Mouse (Mus musculus) neural tube, embryonic 14.5 days (tissue): ENCODE results near the gene 3110082I17Rik. TPM values are rescaled to one million over a fixed set of nuclear protein-coding genes. Genes with fewer than 3 reads are reported as not detected.

Source experiments
- ATAC-seq: fragments of 200-750 bp; cut with Nextera tagmentation; 2 replicates; pipeline ENCODE4 v1.8.0; 2017; ENCODE audit warnings: low read depth, mild to moderate bottlenecking, moderate TSS enrichment, moderate library complexity
- H3K27ac ChIP-seq: fragments of 300-500 bp; sonication (generic); 2 replicates; pipeline ENCODE4 v1.5.1; 2014; ENCODE audit warnings: low read depth, mild to moderate bottlenecking, control low read depth, low read length, moderate library complexity, mixed read lengths
- H3K27me3 ChIP-seq: fragments of 300-500 bp; sonication (generic); 2 replicates; pipeline ENCODE4 v1.6.1; 2014; ENCODE audit warnings: low read length; ENCODE audit not compliant: control insufficient read depth, insufficient read depth
- H3K36me3 ChIP-seq: fragments of 300-500 bp; sonication (generic); 2 replicates; pipeline ENCODE4 v1.6.1; 2014; ENCODE audit warnings: low read length, mixed read lengths; ENCODE audit not compliant: control insufficient read depth, insufficient read depth
- H3K4me1 ChIP-seq: fragments of 300-500 bp; sonication (generic); 2 replicates; pipeline ENCODE4 v1.6.1; 2014; ENCODE audit warnings: low read length; ENCODE audit not compliant: control insufficient read depth, insufficient read depth
- H3K4me2 ChIP-seq: fragments of 300-500 bp; sonication (generic); 2 replicates; pipeline ENCODE4 v1.6.1; 2014; ENCODE audit warnings: mild to moderate bottlenecking, low read depth, low read length, control low read depth
- H3K4me3 ChIP-seq: fragments of 300-500 bp; sonication (generic); 2 replicates; pipeline ENCODE4 v1.5.1; 2014; ENCODE audit warnings: low read depth, low read length, control low read depth, mixed read lengths
- H3K9ac ChIP-seq: fragments of 300-500 bp; sonication (generic); replicated peaks from 2 replicates; pipeline ENCODE4 v1.6.1; 2014; ENCODE audit warnings: low read depth, mild to moderate bottlenecking, control low read depth, low read length, mixed read lengths
- H3K9me3 ChIP-seq: fragments of 300-500 bp; sonication (generic); 2 replicates; pipeline ENCODE4 v1.6.1; 2016; ENCODE audit warnings: low read length; ENCODE audit not compliant: control insufficient read depth
- WGBS: fragments of 180-500 bp; shearing (Covaris S2); extraction: QIAGEN DNeasy Blood & Tissue Kit; methylation state at CpG from one replicate; pipeline ENCODE4 v1.1.7; 2014; 5-methylcytosine and 5-hydroxymethylcytosine counted together
- polyA plus RNA-seq: library from polyadenylated mRNA; unstranded; fragments of >200 nt; fragmentation: Nextera tagmentation; extraction: Ambion mirVana; gene quantifications from 2 replicates; pipeline ENCODE4 v1.2.1, GENCODE M21; 2014

3110082I17Rik gene
- polyA plus RNA-seq, 1 experiment from 2014 or later, result 11.7 TPM

DNA sequence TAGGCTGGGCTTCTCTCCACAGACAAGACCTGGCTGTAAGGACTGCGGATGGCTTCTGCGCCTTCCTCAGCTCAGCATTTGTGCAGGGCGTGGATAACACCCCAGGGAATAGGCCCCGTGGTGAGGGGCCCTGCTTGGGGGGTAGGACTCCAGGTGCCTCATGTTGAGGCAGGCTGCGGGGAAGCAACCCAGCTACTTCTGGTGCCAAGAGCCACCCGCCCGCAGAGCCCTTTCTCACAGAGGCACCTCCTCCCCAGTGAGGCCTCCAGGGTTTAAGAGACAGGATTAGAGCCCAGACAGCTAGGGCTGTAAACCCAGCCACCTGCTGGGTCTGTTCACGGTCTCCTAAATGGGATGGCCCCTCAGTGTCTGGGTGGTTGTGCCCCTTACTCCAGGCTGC, 108.7 kb downstream of the 3110082I17Rik start:
- ATAC-seq, result no peak
- H3K27ac ChIP-seq, result no peak overlapping the region
- no peaks in the 10 kb centered on the region for H3K27me3 ChIP-seq
- 35% methylated on average over 8 of the region's 8 CpGs for WGBS
- no peak overlapping the region for H3K4me3 ChIP-seq
- no peaks in the 10 kb centered on the region for H3K36me3 ChIP-seq
- H3K4me1 ChIP-seq, result no peaks in the 10 kb centered on the region
- H3K9me3 ChIP-seq, result no peaks in the 10 kb centered on the region
- no peak overlapping the region for H3K4me2 ChIP-seq
- no peak overlapping the region for H3K9ac ChIP-seq

DNA sequence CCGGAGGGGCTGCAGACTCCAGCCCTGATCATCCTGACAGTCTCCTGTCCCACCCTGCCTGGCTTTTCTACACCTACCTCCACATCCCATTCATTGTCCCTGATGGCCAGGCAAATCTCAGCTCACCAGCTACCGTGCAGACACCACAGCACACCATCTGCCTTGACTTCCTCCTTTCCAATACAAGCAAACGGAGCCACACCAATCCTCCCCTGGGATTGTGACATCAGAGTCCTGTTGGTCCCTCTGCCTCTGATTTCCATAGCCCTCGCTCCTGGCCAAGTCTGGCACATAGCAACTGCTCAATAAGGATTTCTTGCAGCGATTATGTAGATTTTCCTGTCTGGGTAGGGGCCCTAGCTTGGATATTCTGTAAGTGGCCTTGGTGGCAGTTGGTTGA, 109.2 kb downstream of the 3110082I17Rik start, which contains the start of gene Cox19:
TSS of gene Cox19 (minus strand) at position 285 of the 400 bp plus-strand sequence.
- Histone ChIP-seq H3K4me3 (no peak within 1 kb of the TSS), H3K27me3 (no peaks in the 10 kb centered on the region), H3K27ac (no peak within 1 kb of the TSS), H3K36me3 (no peaks in the 10 kb centered on the region), H3K4me1 (no peaks in the 10 kb centered on the region), H3K9me3 (no peaks in the 10 kb centered on the region), H3K9ac (no peak within 1 kb of the TSS), H3K4me2 (no peak within 1 kb of the TSS)
- WGBS, result 58% methylated on average over 5 of the region's 5 CpGs
- no peak for ATAC-seq

DNA sequence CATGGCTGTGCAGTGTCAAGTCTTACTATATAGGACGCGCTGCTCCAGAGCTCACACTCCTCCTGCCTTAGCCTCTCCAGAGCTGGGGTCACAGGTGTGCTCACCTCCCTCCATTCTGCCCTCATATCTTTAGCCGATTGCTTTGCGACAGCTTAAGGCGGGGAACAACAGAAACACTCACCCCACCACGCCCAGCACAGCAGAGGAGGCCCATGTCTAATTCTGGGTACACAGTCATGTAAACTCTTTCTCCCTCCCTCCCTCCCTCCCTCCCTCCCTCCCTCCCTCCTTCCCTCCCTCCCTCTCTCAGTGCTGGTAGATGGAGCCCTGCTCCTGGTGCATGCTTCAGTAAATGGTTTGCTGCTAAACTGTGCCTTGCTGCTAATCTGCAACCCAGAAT, 110.6 kb downstream of the 3110082I17Rik start:
- no peaks in the 10 kb centered on the region for H3K9me3 ChIP-seq
- no peaks in the 10 kb centered on the region for H3K36me3 ChIP-seq
- no peak overlapping the region for H3K4me3 ChIP-seq
- no peak overlapping the region for H3K9ac ChIP-seq
- H3K27ac ChIP-seq, result no peak overlapping the region
- H3K27me3 ChIP-seq, result no peaks in the 10 kb centered on the region
- WGBS, result 73% methylated on average over 6 of the region's 6 CpGs
- ATAC-seq, result no peak
- H3K4me1 ChIP-seq, result no peaks in the 10 kb centered on the region
- H3K4me2 ChIP-seq, result no peak overlapping the region

DNA sequence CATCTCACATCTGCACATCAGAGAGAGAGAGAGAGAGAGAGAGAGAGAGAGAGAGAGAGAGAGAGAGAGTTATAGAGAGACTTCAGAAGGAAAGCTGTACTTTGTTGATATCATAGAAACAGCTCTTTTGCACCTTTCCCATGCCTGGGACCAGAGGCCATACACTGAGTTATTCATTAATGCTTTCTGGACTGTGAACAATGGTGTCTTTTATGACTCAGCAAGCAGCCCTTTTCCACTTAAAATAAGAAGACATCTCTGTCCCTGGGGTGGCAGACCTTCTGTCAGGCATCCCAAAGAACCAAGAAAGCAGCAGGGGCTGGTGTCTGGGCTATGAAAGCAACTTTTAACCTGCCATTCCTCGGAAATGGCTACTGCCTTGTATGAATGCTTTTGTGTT, 113.1 kb downstream of the 3110082I17Rik start:
- WGBS, result 41% methylated on average over 1 of the region's 1 CpGs
- no peak for ATAC-seq
- H3K4me2 ChIP-seq, result no peak overlapping the region
- no peak overlapping the region for H3K9ac ChIP-seq
- no peaks in the 10 kb centered on the region for H3K27me3 ChIP-seq
- peaks cover 6% of the 10 kb centered on the region for H3K4me1 ChIP-seq
- no peak overlapping the region for H3K27ac ChIP-seq
- H3K4me3 ChIP-seq, result no peak overlapping the region
- no peaks in the 10 kb centered on the region for H3K9me3 ChIP-seq
- H3K36me3 ChIP-seq, result peaks cover 7% of the 10 kb centered on the region; the same call in 1 of the 2 replicates

DNA sequence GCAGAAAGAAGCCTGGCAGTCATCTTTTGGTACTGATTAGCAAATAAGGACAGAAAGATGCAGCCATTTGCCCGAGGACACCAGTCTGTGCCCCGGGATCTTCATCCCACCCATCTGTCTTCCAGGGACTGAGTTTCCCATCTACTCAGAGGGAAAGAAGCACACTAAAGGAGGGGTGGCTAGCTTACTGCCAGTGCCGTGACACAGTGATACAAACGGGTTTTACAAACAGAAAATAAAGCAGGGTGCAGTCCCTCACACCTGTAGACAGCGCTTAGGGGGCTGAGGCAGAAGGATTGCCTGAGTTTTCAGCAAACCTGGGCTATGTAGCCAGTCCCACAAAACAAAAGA, 115.0 kb downstream of the 3110082I17Rik start:
- Histone ChIP-seq H3K27me3 (no peaks in the 10 kb centered on the region), H3K4me1 (peaks cover 6% of the 10 kb centered on the region), H3K36me3 (peaks cover 15% of the 10 kb centered on the region), H3K27ac (0 out of 2 replicates have a peak overlapping the region, but pooled peaks have one; percentile 3), H3K4me2 (peak overlapping the region; percentile 98), H3K9ac (peak overlapping the region; percentile 8; the same call in 1 of the 2 replicates), H3K9me3 (no peaks in the 10 kb centered on the region), H3K4me3 (peak overlapping the region; percentile 82)
- ATAC-seq, result no peak; the same call in 1 of the 2 replicates
- WGBS, result 8% methylated on average over 5 of the region's 5 CpGs

DNA sequence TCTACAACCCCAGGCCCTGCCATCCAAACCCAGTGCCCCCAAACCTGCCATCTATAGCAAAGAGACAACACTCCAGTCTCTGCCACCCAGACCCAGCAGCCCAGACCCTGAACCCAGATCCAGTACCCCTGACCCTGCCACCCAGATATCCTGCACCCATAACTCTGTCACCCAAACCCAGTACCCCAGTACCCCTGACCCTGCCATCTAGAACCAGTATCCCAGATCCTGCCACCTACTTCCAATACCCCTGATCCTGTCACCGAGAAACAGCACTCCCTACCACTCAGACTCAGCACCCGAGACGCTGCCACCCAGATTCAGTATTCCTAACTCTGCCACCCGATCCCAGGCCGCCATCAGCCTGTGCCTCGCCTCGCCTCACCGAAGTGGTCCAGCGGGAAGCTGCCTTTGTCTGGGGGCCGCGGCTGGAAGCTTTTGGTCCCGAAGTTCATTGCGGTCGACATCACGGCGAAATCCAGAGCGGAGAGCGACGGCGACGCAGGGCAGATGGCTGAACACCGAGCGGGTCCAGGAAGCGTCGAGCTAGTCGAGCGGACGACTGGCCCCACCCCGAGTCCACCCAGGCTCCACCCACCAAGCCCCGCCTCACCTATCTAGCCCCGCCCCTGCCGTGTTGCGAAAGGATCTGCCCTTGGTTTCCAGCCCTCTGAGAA, 115.5 kb downstream of the 3110082I17Rik start:
- Histone ChIP-seq H3K9ac (peak overlapping the region; percentile 92), H3K9me3 (no peaks in the 10 kb centered on the region), H3K27ac (peak overlapping the region; percentile 64; the same call in 1 of the 2 replicates), H3K36me3 (peaks cover 18% of the 10 kb centered on the region), H3K27me3 (no peaks in the 10 kb centered on the region), H3K4me3 (peak overlapping the region; percentile 82), H3K4me1 (peaks cover 6% of the 10 kb centered on the region), H3K4me2 (peak overlapping the region; percentile 98)
- WGBS, result under 1% methylated on average over 33 of the region's 33 CpGs
- peak; percentile 94 for ATAC-seq

DNA sequence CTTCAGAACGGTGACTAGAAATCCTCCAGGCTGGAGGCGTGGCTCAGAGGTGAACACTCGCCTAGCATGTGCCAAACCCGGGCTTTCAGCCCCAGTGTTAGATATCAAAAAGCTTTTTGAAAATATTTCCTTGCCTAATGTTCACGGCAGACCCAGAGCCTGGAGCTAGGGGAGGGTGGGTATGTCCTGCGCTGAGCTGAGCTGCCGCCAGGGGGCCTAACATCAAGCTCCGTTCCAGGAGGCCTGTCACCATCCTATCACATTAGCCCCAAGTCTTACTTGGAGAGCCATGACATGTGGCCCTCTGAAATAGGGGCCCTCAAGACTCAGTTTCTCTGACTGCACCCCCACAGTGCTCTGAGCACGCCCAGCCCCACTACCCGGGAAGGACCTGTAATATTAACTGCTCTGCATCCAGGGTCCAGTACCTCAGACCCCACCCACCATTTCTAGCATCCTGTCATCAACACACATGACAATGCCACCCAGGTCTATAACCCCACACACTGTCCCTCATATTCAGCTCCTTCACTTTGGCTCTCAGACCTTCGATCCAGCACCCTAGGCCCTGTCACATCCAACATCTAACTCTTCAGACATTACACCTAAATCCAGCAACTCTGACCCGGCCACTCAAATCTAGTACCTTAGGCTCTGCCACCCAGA, 116.2 kb downstream of the 3110082I17Rik start:
- H3K27ac ChIP-seq, result peak overlapping the region; percentile 2
- peak; percentile 78 for ATAC-seq
- H3K36me3 ChIP-seq, result peaks cover 22% of the 10 kb centered on the region
- H3K4me1 ChIP-seq, result peaks cover 6% of the 10 kb centered on the region
- H3K9ac ChIP-seq, result peak overlapping the region; percentile 92
- 9% methylated on average over 12 of the region's 12 CpGs for WGBS
- no peaks in the 10 kb centered on the region for H3K27me3 ChIP-seq
- H3K4me2 ChIP-seq, result peak overlapping the region; percentile 98
- peak overlapping the region; percentile 82 for H3K4me3 ChIP-seq
- H3K9me3 ChIP-seq, result no peaks in the 10 kb centered on the region

DNA sequence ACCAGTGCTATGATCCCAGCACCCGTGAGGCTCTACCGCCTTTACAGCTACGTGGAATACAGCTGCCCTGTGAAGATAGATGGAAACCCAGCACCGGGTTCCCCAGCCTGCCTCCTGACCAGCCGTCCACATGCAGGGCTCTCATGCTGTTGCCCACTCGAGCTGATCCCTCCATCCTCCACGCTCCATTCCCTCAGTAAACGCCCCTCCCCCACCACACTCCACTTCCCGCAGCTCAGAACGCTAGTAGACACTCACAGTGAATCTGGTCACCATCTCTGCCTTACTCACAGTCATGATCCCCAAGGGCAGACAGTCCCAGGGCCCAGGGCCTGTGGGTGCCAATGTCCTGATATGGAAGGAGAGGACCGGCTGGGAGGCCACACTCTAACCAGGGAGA, 121.4 kb downstream of the 3110082I17Rik start:
- Histone ChIP-seq H3K27me3 (no peaks in the 10 kb centered on the region), H3K9me3 (no peaks in the 10 kb centered on the region), H3K4me2 (no peak overlapping the region), H3K9ac (no peak overlapping the region), H3K27ac (no peak overlapping the region), H3K4me1 (peaks cover 5% of the 10 kb centered on the region), H3K4me3 (no peak overlapping the region), H3K36me3 (peaks cover 56% of the 10 kb centered on the region)
- ATAC-seq, result no peak
- 84% methylated on average over 11 of the region's 11 CpGs for WGBS

DNA sequence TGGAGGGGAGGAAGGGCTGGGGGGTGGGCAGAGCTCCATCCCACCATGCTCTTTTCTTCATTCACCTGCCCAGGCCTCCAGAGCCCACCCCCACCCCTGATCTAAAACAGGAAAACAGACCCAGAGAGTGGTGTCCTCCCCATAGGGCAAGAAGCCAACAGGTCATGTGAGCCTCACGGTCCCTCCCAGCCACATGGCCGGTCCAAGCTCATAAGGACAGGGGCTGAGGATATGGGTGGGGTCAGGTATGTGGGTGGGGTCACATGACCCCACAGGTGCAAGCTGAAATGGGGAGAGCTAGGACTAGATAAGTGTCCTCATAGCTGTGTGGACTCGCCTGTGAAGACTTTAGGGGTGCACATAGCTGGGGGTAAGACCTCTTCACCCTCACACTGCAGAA, 121.9 kb downstream of the 3110082I17Rik start:
- Histone ChIP-seq H3K27me3 (no peaks in the 10 kb centered on the region), H3K36me3 (peaks cover 56% of the 10 kb centered on the region), H3K4me1 (no peaks in the 10 kb centered on the region), H3K27ac (no peak overlapping the region), H3K9ac (no peak overlapping the region), H3K4me3 (no peak overlapping the region), H3K9me3 (no peaks in the 10 kb centered on the region), H3K4me2 (no peak overlapping the region)
- no peak for ATAC-seq
- WGBS, result 88% methylated on average over 3 of the region's 3 CpGs
